Mouse (Mus musculus) v-Abl transformed pro-B cells (cell line): Measurements from ENCODE around the gene Ccsap.

Experiments used
- in situ Hi-C, 2 experiments: fragments of 400-800 bp; cut with MboI; formaldehyde crosslinking; loops; one replicate each; pipeline ENCODE4 v1.15.1; 2025; ENCODE audit not compliant: unreplicated experiment in 2 of 2

Gene Ccsap

GRCm38 (mm10) chr8:123807852-123808573, 52.0 kb downstream of the Ccsap start:
- in situ Hi-C loops, result no loop called here

GRCm38 (mm10) chr8:123807024-123807431, 53.0 kb downstream of the Ccsap start:
- in situ Hi-C loops, result no loop called here

GRCm38 (mm10) chr8:123806374-123806935, 53.6 kb downstream of the Ccsap start:
- in situ Hi-C loops, result no loop called here

- in situ Hi-C loops, result no loop called here
Observed at GRCm38 (mm10) chr8:123805718-123806373, 54.2 kb downstream of the Ccsap start, which contains the start of gene Rab4a. TSS of gene Rab4a (plus strand) at chr8:123805985.

GRCm38 (mm10) chr8:123805209-123805717, 54.7 kb downstream of the Ccsap start:
- in situ Hi-C loops, result no loop called here

- in situ Hi-C loops, result no loop called here
Observed at GRCm38 (mm10) chr8:123804586-123804985, 55.4 kb downstream of the Ccsap start.

GRCm38 (mm10) chr8:123803639-123804038, 56.4 kb downstream of the Ccsap start:
- in situ Hi-C loops, result no loop called here

- in situ Hi-C loops, result no loop called here
Observed at GRCm38 (mm10) chr8:123801538-123801937, 58.5 kb downstream of the Ccsap start.

- in situ Hi-C loops, result no loop called here
Observed at GRCm38 (mm10) chr8:123800867-123801266, 59.1 kb downstream of the Ccsap start.

- in situ Hi-C loops, result loop anchor here (10.0 to 25.0 kb wide), 4 partner anchors 245 to 765 kb away; partner anchors contain the start of gene Agt (in 2 of the 2)
Observed at GRCm38 (mm10) chr8:123799885-123800284, 60.1 kb downstream of the Ccsap start.

GRCm38 (mm10) chr8:123799434-123799833, 60.6 kb downstream of the Ccsap start:
- in situ Hi-C loops, result loop anchor here (10.0 to 25.0 kb wide), 4 partner anchors 245 to 765 kb away; partner anchors contain the start of gene Agt (in 2 of the 2)

- in situ Hi-C loops, result loop anchor here (10.0 to 25.0 kb wide), 4 partner anchors 247 to 767 kb away; partner anchors contain the start of gene Agt (in 2 of the 2)
Observed at GRCm38 (mm10) chr8:123797928-123798327, 62.1 kb downstream of the Ccsap start.

- in situ Hi-C loops, result loop anchor here (10.0 to 25.0 kb wide), 4 partner anchors 248 to 768 kb away; partner anchors contain the start of gene Agt (in 2 of the 2)
Observed at GRCm38 (mm10) chr8:123796758-123797157, 63.3 kb downstream of the Ccsap start.

- in situ Hi-C loops, result loop anchor here (5.0 to 25.0 kb wide), 6 partner anchors 128 to 770 kb away; partner anchors contain the start of gene Agt (in 2 of the 2)
Observed at GRCm38 (mm10) chr8:123794766-123795165, 65.2 kb downstream of the Ccsap start.

- in situ Hi-C loops, result loop anchor here (5.0 to 25.0 kb wide), 6 partner anchors 128 to 771 kb away; partner anchors contain the start of gene Agt (in 2 of the 2)
Observed at GRCm38 (mm10) chr8:123793900-123794299, 66.1 kb downstream of the Ccsap start.

GRCm38 (mm10) chr8:123791845-123792225, 68.2 kb downstream of the Ccsap start:
- in situ Hi-C loops, result loop anchor here (5.0 to 25.0 kb wide), 6 partner anchors 130 to 773 kb away; partner anchors contain the start of gene Agt (in 2 of the 2)

GRCm38 (mm10) chr8:123791101-123791844, 68.7 kb downstream of the Ccsap start:
- in situ Hi-C loops, result loop anchor here (5.0 to 25.0 kb wide), 6 partner anchors 131 to 774 kb away; partner anchors contain the start of gene Agt (in 2 of the 2)
